Mouse (Mus musculus): ENCODE results near the gene Slc38a6. TPM values are rescaled to one million over a fixed set of nuclear protein-coding genes. Genes with fewer than 3 reads are reported as not detected.

Slc38a6 gene
- total RNA-seq (2021), result 10 to 100 TPM; 10.2 to 21.0 TPM

- peak; percentile 93 for DNase-seq (ENCODE audit: low spot score in 2 of 2)
- intact Hi-C loops (cut with DNase I), result loop anchor here (2.0 kb wide), 1 partner anchor 164 kb away; the partner anchor contains the start of gene Mnat1
Observed at GRCm38 (mm10) chr12:73286287-73287092, at the start of gene Slc38a6, which contains the start of gene Trmt5. Gene Slc38a6, plus strand, starts transcription at chr12:73286779. Gene Trmt5, minus strand, starts transcription at chr12:73286710.

DNA sequence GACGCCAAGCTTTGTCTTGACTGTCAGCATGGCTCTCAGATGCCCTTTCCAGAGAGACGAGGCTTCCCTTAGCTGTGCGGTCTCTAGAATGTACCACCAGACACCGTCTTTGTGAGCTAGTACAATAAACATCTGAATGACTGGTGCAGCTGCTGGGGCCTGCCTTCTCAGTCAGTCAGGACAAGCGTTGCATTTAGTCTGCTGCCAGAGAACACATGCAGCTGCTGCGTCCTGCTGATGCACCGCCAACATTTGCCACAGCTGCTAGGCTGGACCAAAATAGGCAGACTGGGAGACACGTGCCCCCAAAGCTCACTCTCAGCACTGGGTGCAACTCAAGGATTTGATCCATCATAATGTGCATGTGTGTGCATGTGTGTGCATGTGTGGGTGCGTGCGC, 44.6 kb upstream of the Slc38a6 start:
- intact Hi-C loops (cut with DNase I), result no loop called here
- peak; percentile 23 to 52 for DNase-seq (ENCODE audit: low spot score in 2 of 2)

GRCm38 (mm10) chr12:73245687-73246086, 40.9 kb upstream of the Slc38a6 start:
- intact Hi-C loops (cut with DNase I), result no loop called here
- no peak for DNase-seq (ENCODE audit: low spot score in 2 of 2)

DNA sequence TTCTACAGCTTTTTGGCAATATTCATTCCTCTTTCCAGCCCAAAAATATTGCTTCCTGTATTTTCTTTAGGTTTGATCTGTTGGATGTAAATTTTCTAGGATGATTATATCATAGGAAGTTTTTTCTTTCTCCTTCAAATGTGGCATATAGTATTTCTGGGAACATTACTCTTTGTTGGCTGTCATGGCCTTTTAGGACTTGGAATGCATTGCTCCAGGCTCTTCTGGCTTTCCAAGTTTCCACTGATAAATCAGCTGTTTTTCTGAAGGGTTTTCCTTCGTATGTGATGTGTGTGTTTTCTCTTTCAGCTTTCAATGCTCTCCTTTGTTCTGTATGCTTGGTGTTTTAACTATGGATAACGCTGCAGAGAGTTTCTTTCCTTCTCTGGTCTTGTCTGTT, 31.6 kb upstream of the Slc38a6 start:
- DNase-seq (ENCODE audit: low spot score in 2 of 2), result no peak
- intact Hi-C loops (cut with DNase I), result no loop called here

DNA sequence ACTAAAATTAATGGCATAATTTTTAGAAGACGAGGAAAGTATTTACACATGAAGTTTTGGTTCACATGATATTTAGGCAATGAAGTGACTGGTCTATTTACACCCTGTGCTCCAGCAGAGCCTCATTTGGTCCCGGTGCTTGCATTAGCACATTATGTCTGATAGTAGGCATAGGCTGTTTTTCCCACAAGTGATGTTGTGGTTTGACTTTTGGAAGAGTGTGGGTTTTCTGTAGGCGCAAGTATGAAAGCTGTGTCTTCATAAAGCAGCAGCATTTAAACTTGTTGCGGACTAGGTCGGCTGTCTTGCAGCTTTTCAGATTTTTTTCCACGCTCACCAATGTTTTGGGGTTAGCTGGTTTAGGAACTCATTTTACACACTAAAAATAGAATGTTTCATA, 27.3 kb upstream of the Slc38a6 start:
- intact Hi-C loops (cut with DNase I), result no loop called here
- no peak for DNase-seq (ENCODE audit: low spot score in 2 of 2)

DNA sequence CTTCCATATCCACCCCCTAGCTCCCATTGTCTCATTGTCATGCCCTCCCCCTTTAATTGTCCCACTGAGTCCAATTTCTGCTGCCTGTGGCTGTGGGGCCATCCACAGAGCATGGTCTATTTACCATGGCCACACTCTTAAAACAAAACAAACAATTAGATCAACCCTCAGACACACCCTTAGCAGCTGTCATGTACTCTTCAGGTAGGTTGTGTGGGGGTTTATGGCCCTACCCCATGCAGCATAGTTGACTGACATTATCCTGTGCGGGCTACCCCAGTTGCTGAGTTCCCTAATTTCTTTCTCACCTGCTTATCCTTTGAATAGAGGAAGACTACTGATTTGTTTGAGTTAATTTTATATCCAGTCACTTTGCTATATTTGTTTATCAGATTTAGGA, 26.2 kb upstream of the Slc38a6 start:
- no peak for DNase-seq (ENCODE audit: low spot score in 2 of 2)
- intact Hi-C loops (cut with DNase I), result no loop called here

DNA sequence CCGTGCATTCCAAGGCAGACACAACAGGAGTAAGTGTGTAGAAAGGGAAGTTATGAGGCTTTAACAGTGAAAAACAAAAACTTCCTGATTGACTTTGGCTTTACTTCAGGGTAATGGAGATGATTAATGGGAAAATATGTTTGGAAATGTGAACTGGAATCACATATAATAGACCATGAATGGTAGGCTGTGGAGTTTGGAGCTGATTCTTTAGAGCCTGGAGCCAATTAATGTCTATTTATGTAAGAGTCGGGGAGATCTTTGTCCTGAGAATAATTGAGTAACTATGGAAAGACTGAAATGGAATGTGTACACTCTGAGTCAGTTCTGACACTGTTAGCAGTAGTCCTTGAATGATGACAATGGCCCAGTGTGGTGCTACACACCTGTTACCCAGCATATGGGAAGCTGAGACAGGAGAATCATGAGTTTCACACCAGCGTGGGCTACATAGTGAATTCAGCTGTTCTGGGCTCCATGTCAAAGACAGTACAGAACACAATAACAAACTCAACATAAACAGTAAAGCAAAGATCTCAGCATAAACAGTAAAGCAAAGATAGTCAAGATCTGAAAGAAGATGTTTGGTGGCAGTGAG, 21.1 kb upstream of the Slc38a6 start:
- intact Hi-C loops (cut with DNase I), result no loop called here

GRCm38 (mm10) chr12:73266597-73266996, 20.0 kb upstream of the Slc38a6 start:
- intact Hi-C loops (cut with DNase I), result no loop called here

More for the DNA sequence above, 21.1 kb upstream of the Slc38a6 start:
- no peak for DNase-seq (ENCODE audit: low spot score in 2 of 2)

GRCm38 (mm10) chr12:73268497-73268896, 18.1 kb upstream of the Slc38a6 start:
- intact Hi-C loops (cut with DNase I), result no loop called here

More at GRCm38 (mm10) chr12:73266597-73266996, 20.0 kb upstream of the Slc38a6 start:
- no peak for DNase-seq (ENCODE audit: low spot score in 2 of 2)

GRCm38 (mm10) chr12:73269531-73269930, 17.0 kb upstream of the Slc38a6 start:
- intact Hi-C loops (cut with DNase I), result no loop called here

More at GRCm38 (mm10) chr12:73268497-73268896, 18.1 kb upstream of the Slc38a6 start:
- no peak for DNase-seq (ENCODE audit: low spot score in 2 of 2)

DNA sequence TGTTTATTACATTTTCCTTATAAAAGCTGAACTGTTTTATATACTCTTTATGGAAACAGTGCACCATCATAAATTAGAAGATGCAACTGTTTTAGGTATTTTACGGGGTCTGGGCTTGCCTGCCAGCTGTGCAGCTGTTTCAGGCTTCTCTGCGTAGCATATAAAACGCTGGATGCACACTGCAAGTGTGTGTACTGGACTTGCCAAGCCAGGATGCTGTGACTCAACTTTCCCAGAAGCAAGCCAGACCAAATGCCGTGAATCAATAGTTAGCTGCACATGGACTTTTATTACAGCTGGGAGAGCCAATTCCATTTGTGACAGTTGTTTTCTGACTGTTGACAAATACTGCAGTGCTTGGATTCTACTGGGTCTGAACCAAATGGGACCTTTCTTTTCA, 16.6 kb upstream of the Slc38a6 start:
- intact Hi-C loops (cut with DNase I), result no loop called here

More at GRCm38 (mm10) chr12:73269531-73269930, 17.0 kb upstream of the Slc38a6 start:
- DNase-seq (ENCODE audit: low spot score in 2 of 2), result no peak

GRCm38 (mm10) chr12:73274921-73275320, 11.7 kb upstream of the Slc38a6 start:
- no peak for DNase-seq (ENCODE audit: low spot score in 2 of 2)
- intact Hi-C loops (cut with DNase I), result no loop called here

More for the DNA sequence above, 16.6 kb upstream of the Slc38a6 start:
- DNase-seq (ENCODE audit: low spot score in 2 of 2), result no peak

GRCm38 (mm10) chr12:73287609-73288008, 1.0 kb downstream of the Slc38a6 start:
- intact Hi-C loops (cut with DNase I), result loop anchor here (2.0 kb wide), 1 partner anchor 165 kb away; the partner anchor contains the start of gene Mnat1
- DNase-seq (ENCODE audit: low spot score in 2 of 2), result no peak

DNA sequence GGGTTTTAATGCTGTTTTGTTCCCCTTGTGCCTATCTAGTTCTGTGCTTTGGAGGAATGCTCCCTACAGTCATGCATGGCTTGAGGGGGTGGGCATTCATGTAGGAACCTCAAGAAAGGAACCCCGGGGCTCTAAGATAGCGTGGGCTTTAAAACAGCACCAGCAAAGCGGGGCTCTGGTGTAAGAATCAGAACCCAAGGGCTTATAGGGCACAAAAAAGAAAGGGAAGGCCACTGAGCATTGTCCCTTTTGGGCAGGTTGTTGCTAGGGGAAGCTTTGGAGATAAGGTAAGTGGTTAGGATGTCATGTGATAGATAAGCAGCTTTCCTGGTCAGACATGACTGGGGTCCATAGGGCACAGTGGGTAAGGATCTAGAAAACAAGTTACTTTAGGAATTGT, 2.0 kb downstream of the Slc38a6 start:
- intact Hi-C loops (cut with DNase I), result no loop called here
- DNase-seq (ENCODE audit: low spot score in 2 of 2), result no peak

DNA sequence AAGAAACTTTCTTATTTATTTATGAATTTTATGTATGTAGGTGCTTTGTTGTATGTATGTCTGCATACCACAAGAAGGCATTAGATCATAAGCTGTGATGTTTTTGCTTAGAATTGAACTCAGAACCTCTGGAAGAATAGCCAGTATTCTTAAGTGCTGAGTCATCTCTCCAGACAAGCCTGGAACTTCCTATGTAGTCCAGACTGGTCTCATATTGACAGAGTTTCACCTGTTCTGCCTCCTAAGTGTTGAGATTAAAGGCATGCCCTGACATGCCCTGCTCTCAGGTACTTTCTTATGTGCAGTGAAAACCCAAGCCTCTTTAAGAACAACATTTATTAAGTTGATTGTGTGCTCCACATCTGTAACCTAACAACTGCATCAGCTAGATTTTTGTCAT, 8.3 kb downstream of the Slc38a6 start:
- no peak for DNase-seq (ENCODE audit: low spot score in 2 of 2)
- intact Hi-C loops (cut with DNase I), result no loop called here

GRCm38 (mm10) chr12:73295505-73296140, 9.0 kb downstream of the Slc38a6 start:
- intact Hi-C loops (cut with DNase I), result no loop called here
- no peak for DNase-seq (ENCODE audit: low spot score in 2 of 2)

DNA sequence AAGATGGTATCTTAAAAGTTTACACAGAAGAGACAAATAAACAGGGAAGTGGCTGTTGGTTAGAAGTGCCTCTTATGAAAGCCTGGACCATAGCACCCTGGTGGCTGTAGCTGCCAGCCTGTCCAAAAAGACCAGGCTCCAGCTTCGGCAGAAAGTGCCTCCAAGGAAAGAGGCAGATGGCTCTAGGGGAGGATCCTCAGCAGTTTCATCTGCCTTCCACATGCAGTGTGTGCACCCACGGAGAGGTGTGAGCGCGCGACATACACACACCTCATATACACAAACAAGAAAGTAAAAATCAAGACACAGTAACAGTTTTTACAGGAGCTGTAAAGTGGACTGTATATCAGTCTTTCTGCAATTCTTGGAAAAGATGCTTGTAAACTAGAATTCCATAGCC, 12.0 kb downstream of the Slc38a6 start:
- intact Hi-C loops (cut with DNase I), result no loop called here
- no peak for DNase-seq (ENCODE audit: low spot score in 2 of 2)

DNA sequence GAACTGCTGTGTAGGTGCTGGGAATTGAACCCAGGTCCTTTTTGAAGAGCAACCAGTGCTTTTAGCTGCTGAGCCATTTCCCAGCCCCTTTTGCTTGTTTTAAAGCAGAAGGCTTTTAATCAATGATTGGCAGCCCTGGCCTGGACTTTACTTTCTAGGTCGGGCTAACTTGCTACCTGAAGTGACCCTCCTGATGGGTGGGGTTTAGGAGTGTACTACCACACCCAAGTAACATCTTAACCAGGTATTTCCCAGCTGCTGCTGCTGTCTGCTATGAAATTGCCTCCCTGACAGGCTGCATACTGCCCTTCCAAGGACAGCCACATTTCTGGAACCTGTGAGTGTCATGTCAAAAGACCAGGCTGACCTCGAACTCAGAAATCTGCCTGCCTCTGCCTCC, 14.0 kb downstream of the Slc38a6 start:
- intact Hi-C loops (cut with DNase I), result no loop called here
- DNase-seq (ENCODE audit: low spot score in 2 of 2), result no peak

DNA sequence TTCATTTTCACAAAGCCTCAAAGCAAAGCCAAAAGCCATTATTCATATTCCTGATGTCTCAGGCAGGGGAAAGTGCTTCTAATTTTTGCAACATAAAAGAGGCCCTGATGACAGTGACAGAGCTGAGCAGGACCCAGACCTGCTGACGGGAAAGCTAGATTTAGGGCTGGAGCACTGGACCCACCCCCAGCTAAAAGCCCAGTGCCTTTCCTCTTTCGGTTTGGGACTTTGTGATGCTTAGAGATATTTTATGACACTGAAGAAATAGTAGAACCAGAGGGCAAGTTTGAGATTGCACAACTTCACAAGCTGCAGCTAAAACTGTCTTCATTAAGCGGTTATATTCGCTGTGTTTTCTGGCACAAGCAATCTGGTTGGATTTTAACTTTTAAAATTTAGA, 18.1 kb downstream of the Slc38a6 start:
- DNase-seq (ENCODE audit: low spot score in 2 of 2), result no peak
- intact Hi-C loops (cut with DNase I), result no loop called here

DNA sequence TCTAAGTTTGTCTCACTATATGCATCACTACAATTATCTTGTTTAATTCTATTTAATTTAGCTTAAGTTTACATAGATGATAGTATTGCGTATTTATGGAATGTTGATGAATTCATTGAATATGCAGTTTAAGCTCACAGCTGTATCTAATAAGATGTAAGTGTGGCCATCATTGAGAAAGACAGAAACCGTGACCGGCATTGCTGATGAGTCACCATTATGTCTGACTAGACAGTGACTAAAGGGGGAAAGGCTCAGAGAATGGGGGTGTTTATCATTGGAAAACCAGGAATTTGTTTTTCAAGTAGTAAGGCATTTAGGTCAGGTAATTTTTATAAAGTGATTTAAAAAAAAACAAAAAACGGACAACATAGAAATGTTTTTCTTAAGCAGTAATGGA, 21.2 kb downstream of the Slc38a6 start:
- DNase-seq (ENCODE audit: low spot score in 2 of 2), result no peak
- intact Hi-C loops (cut with DNase I), result no loop called here
